Mouse (Mus musculus) midbrain, embryonic 11.5 days (tissue): ENCODE data around the gene Gm11172. TPM values are rescaled to one million over a fixed set of nuclear protein-coding genes. Genes with fewer than 3 reads are reported as not detected.
A peak's percentile ranks its signal among the peaks of the same experiment; 100 is the strongest.

Experiments
- ATAC-seq: fragments of 200-750 bp; cut with Nextera tagmentation; 2 replicates; pipeline ENCODE4 v1.8.0; 2017; ENCODE audit warnings: moderate TSS enrichment, moderate library complexity; ENCODE audit not compliant: low FRiP score
- DNase-seq: peaks from one replicate; pipeline ENCODE4 v3.0.0; 2015; ENCODE audit warnings: low spot score; ENCODE audit errors: missing footprints
- H3K27ac ChIP-seq: fragments of 300-500 bp; sonication (generic); 2 replicates; pipeline ENCODE4 v1.5.1; 2014; ENCODE audit warnings: low read depth, low read length
- H3K27me3 ChIP-seq: fragments of 300-500 bp; sonication (generic); 2 replicates; pipeline ENCODE4 v1.6.1; 2014; ENCODE audit warnings: mild to moderate bottlenecking, low read length, moderate library complexity, mixed read lengths; ENCODE audit not compliant: control insufficient read depth, insufficient read depth
- H3K36me3 ChIP-seq: fragments of 300-500 bp; sonication (generic); 2 replicates; pipeline ENCODE4 v1.6.1; 2014; ENCODE audit warnings: mild to moderate bottlenecking, low read length, moderate library complexity, mixed read lengths; ENCODE audit not compliant: control insufficient read depth, insufficient read depth
- H3K4me1 ChIP-seq: fragments of 300-500 bp; sonication (generic); 2 replicates; pipeline ENCODE4 v1.6.1; 2014; ENCODE audit warnings: low read length; ENCODE audit not compliant: control insufficient read depth, insufficient read depth
- H3K4me2 ChIP-seq: fragments of 300-500 bp; sonication (generic); 2 replicates; pipeline ENCODE4 v1.6.1; 2014; ENCODE audit warnings: mild to moderate bottlenecking, moderate library complexity
- H3K4me3 ChIP-seq: fragments of 300-500 bp; sonication (generic); 2 replicates; pipeline ENCODE4 v1.5.1; 2014; ENCODE audit warnings: low read depth, low read length
- H3K9ac ChIP-seq: fragments of 300-500 bp; sonication (generic); 2 replicates; pipeline ENCODE4 v1.6.1; 2014; ENCODE audit warnings: low read length
- H3K9me3 ChIP-seq: fragments of 300-500 bp; sonication (generic); 2 replicates; pipeline ENCODE4 v1.6.1; 2016; ENCODE audit warnings: low read length; ENCODE audit not compliant: control insufficient read depth
- WGBS: fragments of 180-500 bp; shearing (Covaris S2); extraction: QIAGEN DNeasy Blood & Tissue Kit; methylation state at CpG from one replicate; pipeline ENCODE4 v1.1.7; 2014; 5-methylcytosine and 5-hydroxymethylcytosine counted together
- polyA plus RNA-seq: library from polyadenylated mRNA; unstranded; fragments of >200 nt; fragmentation: Nextera tagmentation; extraction: Ambion mirVana; gene quantifications from 2 replicates; pipeline ENCODE4 v1.2.1, GENCODE M21; 2014

Gene Gm11172
- polyA plus RNA-seq, 1 experiment from 2014 or later, result not detected

DNA sequence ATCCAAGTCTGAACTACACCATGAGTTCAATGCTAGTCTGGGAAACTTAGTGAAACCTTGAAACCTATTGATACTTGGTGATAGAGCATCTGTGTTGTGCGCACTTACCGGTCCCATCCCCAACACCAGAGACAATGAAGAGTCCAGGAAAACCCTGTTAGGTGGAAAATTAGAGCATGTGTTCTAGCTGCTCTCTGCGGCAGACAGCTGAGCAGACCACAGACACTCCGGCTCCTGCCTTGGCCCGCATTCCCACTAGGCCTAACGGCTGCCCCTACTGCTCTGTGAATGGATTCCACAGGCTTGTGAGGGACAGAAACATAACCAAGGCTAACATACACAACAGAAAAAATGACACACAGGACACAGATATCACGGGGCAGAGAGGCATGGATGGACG, 39.2 kb upstream of the Gm11172 start:
- DNase-seq, result peak; percentile 66
- no peak overlapping the region for H3K4me2 ChIP-seq
- no peak overlapping the region for H3K9ac ChIP-seq
- WGBS, result 89% methylated on average over 8 of the region's 8 CpGs
- H3K27me3 ChIP-seq, result no peaks in the 10 kb centered on the region
- no peak overlapping the region for H3K27ac ChIP-seq
- no peak for ATAC-seq
- no peaks in the 10 kb centered on the region for H3K4me1 ChIP-seq
- no peaks in the 10 kb centered on the region for H3K36me3 ChIP-seq
- H3K9me3 ChIP-seq, result no peaks in the 10 kb centered on the region
- no peak overlapping the region for H3K4me3 ChIP-seq

DNA sequence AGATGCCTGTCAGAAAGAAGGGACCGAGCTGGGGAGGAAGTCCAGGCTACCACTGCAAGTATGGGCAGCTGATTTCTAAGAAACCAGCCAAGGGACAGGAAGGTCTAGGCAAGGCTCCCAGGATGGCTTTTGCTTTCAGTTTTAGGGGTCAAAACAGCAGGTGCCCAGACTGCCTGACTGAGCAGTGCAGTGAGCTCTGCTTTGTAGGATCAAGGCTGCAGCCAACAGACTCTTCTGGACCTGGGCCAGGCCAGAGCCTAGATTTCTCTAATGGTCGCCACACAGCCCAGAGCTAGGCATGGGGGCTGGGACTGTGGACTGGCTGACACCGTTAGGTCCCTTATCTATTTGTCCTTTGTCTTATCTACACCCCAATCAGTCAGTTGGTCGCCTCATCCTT, 38.0 kb upstream of the Gm11172 start:
- ATAC-seq (no peak), DNase-seq (peak; percentile 47)
- H3K9ac ChIP-seq, result no peak overlapping the region
- 68% methylated on average over 4 of the region's 4 CpGs for WGBS
- no peaks in the 10 kb centered on the region for H3K4me1 ChIP-seq
- H3K27ac ChIP-seq, result no peak overlapping the region
- no peak overlapping the region for H3K4me3 ChIP-seq
- H3K9me3 ChIP-seq, result no peaks in the 10 kb centered on the region
- no peaks in the 10 kb centered on the region for H3K27me3 ChIP-seq
- no peaks in the 10 kb centered on the region for H3K36me3 ChIP-seq
- no peak overlapping the region for H3K4me2 ChIP-seq

DNA sequence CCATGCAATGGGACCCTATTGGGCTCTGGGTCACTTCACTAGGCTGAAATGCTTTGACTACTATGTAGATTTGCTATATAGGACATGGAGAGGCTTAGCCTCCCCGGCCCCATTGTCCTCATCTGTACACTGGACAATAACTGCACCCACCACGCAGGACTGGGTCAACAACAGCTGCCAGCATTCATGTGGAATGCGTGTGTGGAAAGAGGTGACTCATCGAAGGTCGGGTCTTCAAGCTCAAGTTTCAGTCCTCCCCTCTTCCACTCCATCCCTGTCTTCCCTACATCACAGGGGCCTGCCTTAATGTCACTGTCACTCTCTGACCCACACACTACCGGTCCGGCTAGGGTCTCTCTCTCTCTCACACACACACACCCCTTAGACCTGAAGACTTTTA, 36.4 kb upstream of the Gm11172 start:
- H3K27me3 ChIP-seq, result no peaks in the 10 kb centered on the region
- no peaks in the 10 kb centered on the region for H3K4me1 ChIP-seq
- 71% methylated on average over 7 of the region's 7 CpGs for WGBS
- no peaks in the 10 kb centered on the region for H3K9me3 ChIP-seq
- H3K27ac ChIP-seq, result no peak overlapping the region
- no peak for ATAC-seq
- no peak overlapping the region for H3K4me3 ChIP-seq
- no peak overlapping the region for H3K4me2 ChIP-seq
- peak; percentile 35 for DNase-seq
- H3K9ac ChIP-seq, result no peak overlapping the region
- no peaks in the 10 kb centered on the region for H3K36me3 ChIP-seq

DNA sequence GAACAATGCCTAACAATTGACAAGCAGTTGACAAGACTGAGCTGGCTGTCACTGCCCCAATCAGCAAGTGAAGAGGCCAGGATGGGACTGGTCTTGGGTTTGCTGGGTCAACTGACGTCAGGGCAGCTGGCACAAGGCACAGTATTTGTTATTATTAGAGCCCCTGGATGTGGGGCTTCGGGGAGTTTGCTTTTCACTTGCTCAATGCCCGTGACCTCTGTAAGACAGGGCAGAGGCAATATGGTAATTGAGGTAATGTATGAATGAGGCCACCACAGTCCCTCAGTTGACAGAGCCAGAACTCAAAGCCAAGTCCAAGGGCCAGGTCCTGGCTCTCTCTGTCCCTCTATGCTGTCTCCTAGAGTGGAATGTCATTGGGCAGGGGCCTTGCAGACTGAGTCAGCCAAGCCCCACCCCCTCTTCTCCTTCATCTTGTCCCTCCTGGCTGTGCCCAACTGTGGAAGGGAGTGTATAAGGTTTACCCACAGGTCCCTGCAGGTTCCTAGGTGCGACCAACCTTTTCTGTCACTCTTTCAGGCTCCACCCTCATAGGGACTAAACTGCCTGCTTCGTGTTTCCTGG, 35.0 kb upstream of the Gm11172 start:
- WGBS, result 68% methylated on average over 5 of the region's 5 CpGs
- Histone ChIP-seq H3K27me3 (no peaks in the 10 kb centered on the region), H3K27ac (no peak overlapping the region), H3K4me2 (no peak overlapping the region), H3K4me1 (peaks cover 2% of the 10 kb centered on the region; the same call in 1 of the 2 replicates), H3K36me3 (no peaks in the 10 kb centered on the region), H3K4me3 (no peak overlapping the region), H3K9ac (no peak overlapping the region), H3K9me3 (no peaks in the 10 kb centered on the region)
- DNase-seq (no peak), ATAC-seq (no peak)

DNA sequence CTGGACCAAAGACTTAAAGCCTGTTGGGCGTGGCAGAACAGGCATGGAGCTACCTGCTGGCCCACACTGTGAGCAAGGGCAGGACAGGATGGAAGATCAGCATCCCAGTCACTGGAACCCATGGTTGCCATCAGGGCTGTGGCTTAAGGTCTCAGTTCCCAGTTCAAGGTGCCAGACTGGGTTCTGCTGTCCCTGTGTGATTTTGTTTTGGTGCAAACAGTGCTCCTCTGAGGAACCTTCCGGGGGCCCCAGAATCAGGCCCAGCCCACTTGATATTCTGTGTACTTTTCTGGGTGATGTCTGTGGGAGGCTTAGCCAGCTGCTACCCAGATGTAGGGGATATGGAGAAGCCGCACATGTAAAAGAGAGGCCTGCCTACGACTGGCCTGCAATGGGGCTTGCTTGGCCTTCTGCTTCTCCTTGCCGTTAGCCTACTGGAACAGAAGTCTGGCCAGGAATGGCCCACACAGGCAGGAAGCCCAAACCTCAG, 32.0 kb upstream of the Gm11172 start:
- Histone ChIP-seq H3K4me1 (peaks cover 10% of the 10 kb centered on the region), H3K27ac (no peak overlapping the region), H3K4me3 (no peak overlapping the region), H3K9me3 (no peaks in the 10 kb centered on the region), H3K36me3 (no peaks in the 10 kb centered on the region), H3K4me2 (no peak overlapping the region), H3K27me3 (peaks cover 15% of the 10 kb centered on the region), H3K9ac (no peak overlapping the region)
- WGBS, result 80% methylated on average over 5 of the region's 5 CpGs
- DNase-seq (no peak), ATAC-seq (no peak)

DNA sequence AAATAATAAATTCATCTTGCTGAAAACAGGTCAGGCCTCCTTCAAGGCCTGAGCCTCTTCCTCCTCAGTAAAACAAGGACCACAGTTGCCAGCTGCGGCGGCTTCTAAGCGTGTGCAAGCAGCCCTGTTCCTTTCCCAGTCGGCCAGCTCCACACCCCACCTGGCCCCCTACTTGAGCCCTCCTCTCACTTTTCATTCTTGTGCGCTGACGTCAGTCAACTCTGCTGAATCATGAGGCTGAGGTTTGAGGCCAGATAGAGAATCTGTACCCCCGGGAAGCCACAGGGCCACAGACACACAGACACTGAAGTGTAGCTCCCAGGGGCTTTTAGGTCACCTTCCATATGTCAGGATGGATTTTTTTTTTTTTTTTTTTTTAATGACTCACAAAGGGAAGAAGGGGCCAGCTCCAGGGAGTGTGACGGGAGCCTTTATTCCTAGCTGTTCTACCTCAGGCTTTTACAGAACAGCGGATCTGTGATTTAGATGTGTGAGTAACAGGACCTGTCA, 30.8 kb upstream of the Gm11172 start:
- Histone ChIP-seq H3K27me3 (peaks cover 15% of the 10 kb centered on the region), H3K4me3 (no peak overlapping the region), H3K4me2 (no peak overlapping the region), H3K36me3 (no peaks in the 10 kb centered on the region), H3K9me3 (no peaks in the 10 kb centered on the region), H3K9ac (no peak overlapping the region), H3K27ac (no peak overlapping the region), H3K4me1 (peaks cover 10% of the 10 kb centered on the region)
- 44% methylated on average over 9 of the region's 9 CpGs for WGBS
- ATAC-seq (no peak), DNase-seq (no peak)

DNA sequence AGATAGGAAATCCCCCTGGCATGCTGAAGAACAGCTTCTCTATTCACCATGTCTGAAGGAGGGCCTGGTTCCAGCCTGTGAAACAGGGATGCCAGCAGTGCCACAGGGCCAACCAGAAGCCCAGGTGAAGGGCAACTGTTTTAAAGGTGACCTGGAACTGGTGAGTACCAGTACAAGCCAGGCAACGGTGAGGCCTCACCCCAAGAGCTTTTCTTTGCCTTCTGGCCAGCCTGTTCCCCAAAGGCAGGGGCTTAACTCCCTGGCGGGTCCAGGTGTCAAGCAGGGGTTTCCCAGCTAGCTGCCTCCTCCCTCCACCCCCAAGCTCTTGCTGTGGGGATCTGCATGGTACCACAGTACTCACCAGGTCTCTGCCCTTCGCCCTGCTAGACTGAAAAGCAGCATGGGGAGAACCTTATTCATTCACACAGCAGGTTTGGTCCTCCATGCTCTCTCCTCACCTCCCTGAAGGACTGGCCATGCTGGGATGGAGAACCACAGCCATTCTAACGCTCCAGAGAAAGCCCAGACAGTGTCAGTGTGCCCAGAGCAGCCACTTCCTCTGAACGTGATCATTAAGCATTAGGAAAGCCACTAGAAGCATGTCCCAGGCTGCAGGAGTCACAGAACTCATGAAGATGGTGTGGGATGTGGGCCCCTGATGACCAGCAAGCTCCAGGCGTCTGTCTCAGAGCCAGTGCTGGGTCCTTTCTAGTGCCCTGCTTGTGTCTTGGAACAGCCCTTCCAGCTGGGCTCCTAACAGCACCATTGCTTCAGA, 30.2 kb upstream of the Gm11172 start:
- DNase-seq, result no peak
- 35% methylated on average over 6 of the region's 6 CpGs for WGBS
- Histone ChIP-seq H3K4me3 (no peak overlapping the region), H3K9ac (no peak overlapping the region), H3K36me3 (no peaks in the 10 kb centered on the region), H3K4me1 (peaks cover 10% of the 10 kb centered on the region), H3K27ac (no peak overlapping the region), H3K4me2 (no peak overlapping the region), H3K9me3 (no peaks in the 10 kb centered on the region), H3K27me3 (peaks cover 15% of the 10 kb centered on the region)
- no peak for ATAC-seq

DNA sequence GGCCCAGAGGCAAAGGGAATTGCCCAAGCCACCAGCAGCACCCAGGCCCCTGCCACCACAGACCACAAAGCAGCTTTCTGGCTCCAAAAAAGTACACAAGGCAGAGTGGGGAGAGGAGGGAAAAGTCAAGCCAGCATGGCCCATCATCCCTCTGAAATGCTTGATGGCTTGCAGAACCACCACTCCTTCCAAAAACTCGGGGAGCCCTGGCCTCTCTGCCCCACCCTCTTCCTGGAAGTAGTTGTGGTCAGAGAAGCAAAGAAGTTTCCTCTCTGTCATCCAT, 29.6 kb upstream of the Gm11172 start:
- 62% methylated on average over 1 of the region's 1 CpGs for WGBS
- Histone ChIP-seq H3K9ac (no peak overlapping the region), H3K4me1 (peaks cover 10% of the 10 kb centered on the region), H3K27me3 (peaks cover 15% of the 10 kb centered on the region), H3K27ac (no peak overlapping the region), H3K36me3 (no peaks in the 10 kb centered on the region), H3K9me3 (no peaks in the 10 kb centered on the region), H3K4me2 (no peak overlapping the region), H3K4me3 (no peak overlapping the region)
- no peak for ATAC-seq
- DNase-seq, result no peak

DNA sequence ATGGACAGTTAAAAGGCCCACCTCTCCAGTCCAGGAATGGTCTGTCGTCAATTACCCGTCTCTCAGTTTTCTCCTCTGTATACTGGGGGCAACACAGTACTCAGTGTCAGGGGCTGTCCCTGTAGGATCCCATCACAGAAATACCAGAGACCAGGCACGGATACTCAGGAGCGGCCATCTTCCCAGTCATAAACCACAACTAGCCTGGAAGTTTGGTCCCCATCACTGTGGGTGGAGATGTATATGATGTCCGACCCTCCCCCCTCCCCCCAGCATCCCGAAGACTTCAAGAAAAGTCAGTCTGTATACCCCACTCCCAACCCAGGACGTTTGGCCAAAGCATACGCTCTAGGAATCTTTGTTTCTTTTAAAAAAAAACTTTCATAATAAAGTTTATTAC, 29.3 kb upstream of the Gm11172 start:
- Histone ChIP-seq H3K27me3 (peaks cover 15% of the 10 kb centered on the region), H3K36me3 (no peaks in the 10 kb centered on the region), H3K4me3 (no peak overlapping the region), H3K4me1 (peaks cover 10% of the 10 kb centered on the region), H3K9me3 (no peaks in the 10 kb centered on the region), H3K27ac (no peak overlapping the region), H3K4me2 (no peak overlapping the region), H3K9ac (no peak overlapping the region)
- no peak for ATAC-seq
- 72% methylated on average over 8 of the region's 8 CpGs for WGBS
- no peak for DNase-seq
